Mouse (Mus musculus): ENCODE measurements around the gene Dhcr7. TPM values are rescaled to one million over a fixed set of nuclear protein-coding genes. Genes with fewer than 3 reads are reported as not detected.
A peak's percentile ranks its signal among the peaks of the same experiment; 100 is the strongest.

Dhcr7 gene
- polyA plus RNA-seq, 1 experiment from 2014 or later, result 30.4 TPM

- H3K9ac ChIP-seq (ENCODE audit: low read depth, low read length), result no peak overlapping the region
- H3K4me1 ChIP-seq (replicated peaks; ENCODE audit: control insufficient read depth, insufficient read depth, low read length), result no peaks in the 10 kb centered on the region; the same call in none of the 2 replicates
- no peaks in the 10 kb centered on the region for H3K27me3 ChIP-seq (replicated peaks; ENCODE audit: control insufficient read depth, insufficient read depth, low read length)
- H3K27ac ChIP-seq (ENCODE audit: low read depth, low read length), result no peak overlapping the region
- TF ChIP-seq CTCF (IDR thresholded peaks at IDR 0.05; ENCODE audit: low read depth), result peak; percentile 82
- no peak overlapping the region for H3K4me3 ChIP-seq (ENCODE audit: low read depth, low read length)
- H3K9me3 ChIP-seq (ENCODE audit: control insufficient read depth), result no peaks in the 10 kb centered on the region
- 48% methylated on average over 1 of the region's 1 CpGs for WGBS
- no peak for ATAC-seq
- peaks cover 88% of the 10 kb centered on the region for H3K36me3 ChIP-seq (ENCODE audit: control insufficient read depth, insufficient read depth)
- H3K4me2 ChIP-seq (replicated peaks; ENCODE audit: low read depth), result no peak overlapping the region
These were observed 14.0 kb upstream of the Dhcr7 start for GRCm38 (mm10) chr7:143808909-143809308.

DNA sequence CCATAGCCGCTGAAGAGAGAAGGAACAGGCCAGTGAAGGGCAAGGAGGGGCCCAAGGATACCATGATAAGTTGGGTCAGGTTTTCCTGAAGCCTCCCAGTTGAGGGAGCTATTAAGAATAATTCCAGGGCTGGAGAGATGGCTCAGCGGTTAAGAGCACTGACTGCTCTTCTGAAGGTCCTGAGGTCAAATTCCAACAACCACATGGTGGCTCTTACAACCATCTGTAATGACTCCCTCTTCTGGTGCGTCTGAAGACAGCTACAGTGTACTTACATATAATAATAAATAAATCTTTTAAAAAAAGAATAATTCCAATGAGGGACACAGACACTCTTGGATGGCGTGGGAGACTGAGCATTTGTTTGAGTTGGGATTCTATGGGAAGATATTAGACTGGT is 3.7 kb upstream of the Dhcr7 start:
- whole genome bisulfite sequencing, result 52% methylated on average over 4 of the region's 4 CpGs
- peak; percentile 45 for TF ChIP-seq CTCF (IDR thresholded peaks at IDR 0.05; ENCODE audit: low read depth)

DNA sequence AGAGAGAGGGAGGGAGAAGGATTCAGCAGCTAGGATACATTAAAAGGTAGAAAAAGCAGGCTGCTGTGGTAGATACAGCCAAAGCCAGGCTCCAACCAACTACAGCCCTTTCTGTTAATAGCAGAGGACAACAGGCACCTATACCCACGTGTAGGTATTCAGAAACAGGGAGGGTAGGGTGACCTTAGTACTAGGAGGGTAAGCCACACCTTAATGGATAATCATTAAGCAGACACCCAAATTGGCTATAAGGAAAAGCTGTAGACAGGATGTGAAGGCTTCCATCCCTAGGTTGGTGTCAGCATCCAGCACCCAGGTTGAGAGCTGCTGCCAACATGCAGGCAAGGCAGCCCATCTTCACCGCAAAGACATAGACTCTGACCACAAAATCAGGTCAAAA is 1.7 kb upstream of the Dhcr7 start:
- peaks cover 4% of the 10 kb centered on the region; the same call in 1 of the 2 replicates for H3K4me1 ChIP-seq (replicated peaks; ENCODE audit: control insufficient read depth, insufficient read depth, low read length)
- 54% methylated on average over 2 of the region's 2 CpGs for whole genome bisulfite sequencing
- H3K27ac ChIP-seq (ENCODE audit: low read depth, low read length), result peak overlapping the region; percentile 73
- no peaks in the 10 kb centered on the region for H3K27me3 ChIP-seq (replicated peaks; ENCODE audit: control insufficient read depth, insufficient read depth, low read length)
- no peak overlapping the region; the same call in 1 of the 2 replicates for H3K4me3 ChIP-seq (ENCODE audit: low read depth, low read length)
- peak; percentile 37; the same call in 1 of the 2 replicates for ATAC-seq
- H3K9ac ChIP-seq (ENCODE audit: low read depth, low read length), result no peak overlapping the region
- TF ChIP-seq CTCF (IDR thresholded peaks at IDR 0.05; ENCODE audit: low read depth), result no peak
- H3K9me3 ChIP-seq (ENCODE audit: control insufficient read depth), result no peaks in the 10 kb centered on the region
- H3K36me3 ChIP-seq (ENCODE audit: control insufficient read depth, insufficient read depth), result peaks cover 22% of the 10 kb centered on the region
- peak overlapping the region; percentile 81 for H3K4me2 ChIP-seq (replicated peaks; ENCODE audit: low read depth)

More for the DNA sequence above, 3.7 kb upstream of the Dhcr7 start:
- Histone ChIP-seq H3K4me2 (replicated peaks; ENCODE audit: low read depth) (no peak overlapping the region), H3K9ac (ENCODE audit: low read depth, low read length) (no peak overlapping the region), H3K36me3 (ENCODE audit: control insufficient read depth, insufficient read depth) (peaks cover 39% of the 10 kb centered on the region), H3K4me3 (ENCODE audit: low read depth, low read length) (no peak overlapping the region), H3K9me3 (ENCODE audit: control insufficient read depth) (no peaks in the 10 kb centered on the region), H3K27me3 (replicated peaks; ENCODE audit: control insufficient read depth, insufficient read depth, low read length) (no peaks in the 10 kb centered on the region), H3K27ac (ENCODE audit: low read depth, low read length) (no peak overlapping the region), H3K4me1 (replicated peaks; ENCODE audit: control insufficient read depth, insufficient read depth, low read length) (peaks cover 4% of the 10 kb centered on the region; the same call in 1 of the 2 replicates)
- ATAC-seq, result no peak

- Histone ChIP-seq H3K4me2 (replicated peaks; ENCODE audit: low read depth) (peak overlapping the region; percentile 56), H3K36me3 (ENCODE audit: control insufficient read depth, insufficient read depth) (peaks cover 8% of the 10 kb centered on the region; the same call in 1 of the 2 replicates), H3K9me3 (ENCODE audit: control insufficient read depth) (no peaks in the 10 kb centered on the region), H3K27ac (ENCODE audit: low read depth, low read length) (peak overlapping the region; percentile 50), H3K9ac (ENCODE audit: low read depth, low read length) (no peak overlapping the region), H3K4me3 (ENCODE audit: low read depth, low read length) (peak overlapping the region; percentile 61), H3K27me3 (replicated peaks; ENCODE audit: control insufficient read depth, insufficient read depth, low read length) (no peaks in the 10 kb centered on the region), H3K4me1 (replicated peaks; ENCODE audit: control insufficient read depth, insufficient read depth, low read length) (peaks cover 4% of the 10 kb centered on the region; the same call in 1 of the 2 replicates)
- 0 out of 2 replicates have a peak, but pooled peaks have one; percentile 1 for TF ChIP-seq CTCF (IDR thresholded peaks at IDR 0.05; ENCODE audit: low read depth)
- peak; percentile 2; the same call in 1 of the 2 replicates for ATAC-seq
- WGBS, result 75% methylated on average over 4 of the region's 4 CpGs
These were observed 291 bp downstream of the Dhcr7 start for GRCm38 (mm10) chr7:143823266-143823605.

DNA sequence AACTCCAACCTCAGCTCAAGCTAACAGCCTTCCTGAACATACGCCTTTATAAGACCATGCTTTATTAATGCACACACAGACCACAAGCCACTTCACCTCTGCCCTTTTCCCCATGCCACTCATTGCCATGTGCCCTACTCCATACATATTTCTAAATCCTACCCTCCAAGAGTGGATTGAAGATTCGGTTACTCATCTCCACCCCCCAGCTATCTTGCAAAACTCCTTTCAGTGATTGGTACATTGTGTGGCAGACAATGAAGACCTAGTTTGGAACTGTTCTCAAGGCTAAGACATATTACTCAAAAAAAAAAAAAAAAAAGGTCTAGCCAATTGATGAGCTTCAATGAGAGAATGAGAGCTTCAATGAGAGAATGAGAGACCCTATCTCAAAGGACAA is 4.0 kb downstream of the Dhcr7 start:
- Histone ChIP-seq H3K4me1 (replicated peaks; ENCODE audit: control insufficient read depth, insufficient read depth, low read length) (0 out of 2 replicates have a peak, but pooled peaks cover 4% of the 10 kb centered on the region), H3K4me2 (replicated peaks; ENCODE audit: low read depth) (no peak overlapping the region), H3K36me3 (ENCODE audit: control insufficient read depth, insufficient read depth) (no peaks in the 10 kb centered on the region), H3K4me3 (ENCODE audit: low read depth, low read length) (no peak overlapping the region), H3K9me3 (ENCODE audit: control insufficient read depth) (no peaks in the 10 kb centered on the region), H3K27me3 (replicated peaks; ENCODE audit: control insufficient read depth, insufficient read depth, low read length) (no peaks in the 10 kb centered on the region), H3K9ac (ENCODE audit: low read depth, low read length) (no peak overlapping the region), H3K27ac (ENCODE audit: low read depth, low read length) (no peak overlapping the region)
- ATAC-seq, result no peak
- no peak for TF ChIP-seq CTCF (IDR thresholded peaks at IDR 0.05; ENCODE audit: low read depth)
- WGBS, result 92% methylated on average over 2 of the region's 2 CpGs

DNA sequence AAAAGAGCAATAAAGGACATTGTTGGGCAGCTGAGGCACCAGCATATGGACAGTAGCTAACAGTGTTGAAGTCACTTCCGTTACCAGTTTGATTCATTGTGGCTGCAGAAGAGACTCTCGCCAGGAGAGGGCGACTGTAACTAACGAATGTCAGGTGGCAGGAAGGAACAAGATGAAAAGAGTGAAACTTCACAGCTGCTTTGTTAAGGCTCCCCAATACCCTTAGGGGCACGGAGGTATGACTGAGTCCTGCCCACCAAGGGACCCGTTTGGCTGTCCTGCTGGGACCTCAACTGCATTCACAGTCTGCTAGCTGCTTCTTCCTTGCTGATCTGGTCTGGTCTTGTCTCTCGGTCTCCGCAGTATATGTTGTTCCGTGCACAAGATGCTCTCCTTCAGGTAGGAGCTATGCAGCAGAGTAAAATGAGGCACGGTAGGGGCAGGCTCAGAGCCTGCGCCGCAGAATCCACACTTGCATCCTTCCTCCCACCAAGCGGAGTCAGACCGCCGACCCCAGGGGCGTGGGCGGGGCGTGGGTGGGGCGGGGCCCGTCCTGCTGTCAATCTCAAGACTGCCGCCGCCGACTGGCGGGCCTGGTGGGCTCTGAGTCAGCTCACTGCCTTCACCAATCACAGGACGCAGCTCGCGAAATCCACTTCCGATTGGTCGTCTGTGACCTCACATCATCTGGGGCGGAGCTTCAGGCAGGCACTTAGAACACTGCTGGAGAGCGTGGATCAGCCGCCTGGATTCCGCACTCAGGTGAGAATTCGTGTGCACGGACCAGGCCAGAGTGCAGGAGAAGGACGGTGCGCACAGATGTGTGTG is 6.8 kb downstream of the Dhcr7 start:
- Histone ChIP-seq H3K36me3 (ENCODE audit: control insufficient read depth, insufficient read depth) (no peaks in the 10 kb centered on the region), H3K4me3 (ENCODE audit: low read depth, low read length) (peak overlapping the region; percentile 63), H3K4me2 (replicated peaks; ENCODE audit: low read depth) (peak overlapping the region; percentile 80), H3K9me3 (ENCODE audit: control insufficient read depth) (no peaks in the 10 kb centered on the region), H3K9ac (ENCODE audit: low read depth, low read length) (peak overlapping the region; percentile 57), H3K4me1 (replicated peaks; ENCODE audit: control insufficient read depth, insufficient read depth, low read length) (0 out of 2 replicates have a peak, but pooled peaks cover 4% of the 10 kb centered on the region), H3K27me3 (replicated peaks; ENCODE audit: control insufficient read depth, insufficient read depth, low read length) (no peaks in the 10 kb centered on the region), H3K27ac (ENCODE audit: low read depth, low read length) (peak overlapping the region; percentile 84)
- peak; percentile 97 for TF ChIP-seq CTCF (IDR thresholded peaks at IDR 0.05; ENCODE audit: low read depth)
- WGBS, result under 1% methylated on average over 37 of the region's 37 CpGs
- ATAC-seq, result peak; percentile 98
